Mouse (Mus musculus): ENCODE results near the gene Gm21943.
"Not testable (repeated sequence)": the region's sequence is repeated elsewhere in the genome, so short reads cannot be mapped to it uniquely, and the experiment has no call there.

Gene Gm21943

DNA sequence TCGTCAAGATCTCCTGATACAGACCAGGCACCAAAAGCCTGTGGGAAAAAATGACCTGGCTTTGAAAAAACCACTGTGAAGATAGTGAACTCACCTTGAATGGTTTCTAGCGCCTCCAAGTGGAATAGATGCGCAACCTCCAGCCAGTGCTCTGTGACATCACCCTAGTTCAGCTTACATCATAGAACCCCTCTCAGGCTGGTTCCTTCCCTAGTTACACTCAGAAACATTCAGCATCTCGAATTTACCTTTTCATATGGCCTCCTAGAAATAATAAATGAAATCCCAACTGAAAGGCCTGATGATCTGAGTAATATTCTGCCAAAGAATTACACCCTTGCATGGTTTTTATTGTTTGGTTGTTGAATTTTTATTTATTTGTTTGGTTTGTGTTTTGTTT lies at the start of gene Gm21943:
Gm21943 (minus strand) TSS at position 101 of the 400 bp plus-strand sequence.
- DNase-seq (ENCODE audit: low spot score in 2 of 2), result not testable (repeated sequence)

All from frontal cortex, postnatal 10 days (tissue).